Mouse (Mus musculus) kidney, adult 18-20 months (tissue): Measurements from ENCODE around the gene Ube4b.

Source experiments
- DNase-seq: peaks from one replicate; pipeline ENCODE4 v3.0.0; 2021

Gene Ube4b

DNA sequence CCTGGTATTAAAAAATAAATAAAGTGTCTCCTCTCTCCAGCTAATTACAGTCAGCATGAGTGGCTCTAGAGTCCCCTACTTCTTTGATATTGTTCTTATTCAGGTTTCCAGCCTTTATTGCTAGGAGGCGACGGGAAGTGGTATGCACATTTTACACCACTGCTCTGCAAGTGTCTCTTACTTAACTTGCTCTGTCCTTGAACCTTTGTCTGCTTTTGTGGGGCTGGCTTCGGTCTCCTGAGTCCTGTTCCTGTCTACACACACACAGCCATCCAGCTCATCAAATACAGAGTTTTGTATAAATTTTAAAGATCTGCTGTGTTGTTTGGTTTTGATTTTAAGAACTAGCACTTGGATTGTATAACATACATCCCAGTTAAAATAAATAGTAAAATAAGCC, 124.4 kb downstream of the Ube4b start:
- no peak for DNase-seq

GRCm38 (mm10) chr4:149296501-149296900, 130.0 kb downstream of the Ube4b start:
- DNase-seq = no peak

DNA sequence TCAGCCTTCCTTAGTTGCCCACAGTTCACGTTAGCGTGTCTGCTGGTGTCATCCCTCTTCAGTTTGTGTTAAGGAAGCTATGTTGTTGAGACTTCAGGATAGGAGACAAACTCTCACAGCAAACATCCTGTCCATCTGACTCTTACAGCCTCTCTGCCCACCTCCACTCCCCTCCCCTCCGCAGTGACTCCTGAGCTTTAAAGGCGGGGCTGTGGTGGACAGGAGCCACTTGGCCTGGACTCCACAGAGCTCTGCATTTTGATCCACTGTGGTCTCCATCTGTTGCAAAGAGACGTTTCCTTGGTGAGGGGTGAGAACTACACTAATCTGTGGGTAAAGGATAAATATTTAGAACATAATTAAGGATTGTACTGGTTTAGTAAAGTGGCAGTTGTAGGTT, 133.6 kb downstream of the Ube4b start:
- DNase-seq = no peak

DNA sequence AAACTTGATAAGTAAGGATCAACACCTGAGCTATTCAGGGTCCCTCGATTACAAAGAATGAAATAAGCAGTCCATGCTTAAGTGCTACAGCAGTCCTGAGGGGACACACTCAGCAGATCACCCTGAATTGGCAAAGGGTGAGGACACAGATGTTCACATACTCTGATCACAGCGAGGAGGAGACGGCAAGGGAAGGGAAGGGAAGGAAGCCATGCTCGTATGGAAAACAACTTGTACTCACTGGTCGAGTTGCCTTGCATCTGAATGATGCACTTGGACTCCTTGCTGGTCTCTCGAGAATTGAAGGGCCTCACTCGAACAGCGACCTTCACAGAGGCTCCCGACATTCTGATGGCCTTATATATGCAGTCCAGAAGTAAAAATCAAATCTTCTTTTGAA, 135.5 kb downstream of the Ube4b start:
- DNase-seq = no peak

DNA sequence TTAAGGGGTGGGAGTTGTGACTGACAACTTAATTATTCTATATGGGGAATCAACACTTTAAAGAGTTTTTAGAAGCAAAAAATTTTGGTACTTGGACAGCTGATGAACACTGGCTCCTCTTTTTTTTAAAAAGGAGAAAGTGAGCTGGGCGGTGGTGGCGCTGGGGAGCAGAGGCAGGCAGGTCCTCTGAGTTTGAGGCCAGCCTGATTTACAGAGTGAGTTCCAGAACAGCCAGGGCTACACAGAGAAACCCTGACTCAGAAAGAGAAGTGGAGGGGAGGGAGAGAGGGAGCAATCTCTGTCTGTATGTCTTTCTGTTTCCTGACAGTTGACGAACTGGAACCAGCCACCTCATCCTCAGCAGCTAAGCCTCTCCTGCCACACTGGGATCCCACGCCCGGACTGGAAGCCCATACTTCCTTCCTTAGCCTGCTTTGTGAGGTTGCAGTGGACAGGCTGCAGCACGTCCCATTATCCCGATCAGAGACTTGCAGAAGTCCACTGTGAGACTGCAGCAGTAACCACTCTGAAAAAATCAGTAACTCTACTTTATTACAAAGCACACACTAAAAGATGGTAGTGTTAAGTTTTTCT, 136.3 kb downstream of the Ube4b start:
- no peak for DNase-seq

GRCm38 (mm10) chr4:149286287-149287137, 140.0 kb downstream of the Ube4b start:
- no peak for DNase-seq

- no peak for DNase-seq
Measured at GRCm38 (mm10) chr4:149285691-149286090, 140.9 kb downstream of the Ube4b start.

DNA sequence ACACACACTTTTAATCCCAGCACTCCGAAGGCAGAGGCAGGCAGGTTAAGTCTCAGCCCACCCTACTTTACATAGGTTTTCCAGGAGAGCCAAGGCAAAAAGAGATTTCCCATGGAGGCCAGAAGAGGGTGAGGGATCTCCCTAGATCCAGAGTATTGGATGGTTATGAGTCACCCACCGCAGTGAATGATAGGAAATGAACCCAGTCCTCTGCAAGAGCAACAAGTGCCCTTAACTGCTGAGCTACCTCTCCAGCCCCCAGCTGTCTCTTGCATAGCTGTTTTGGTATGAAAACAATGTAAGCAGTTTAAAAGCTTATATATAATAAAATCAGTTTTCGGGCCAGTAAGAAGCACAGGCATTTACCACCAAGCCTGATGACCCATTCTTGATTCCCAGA, 143.5 kb downstream of the Ube4b start:
- no peak for DNase-seq

DNA sequence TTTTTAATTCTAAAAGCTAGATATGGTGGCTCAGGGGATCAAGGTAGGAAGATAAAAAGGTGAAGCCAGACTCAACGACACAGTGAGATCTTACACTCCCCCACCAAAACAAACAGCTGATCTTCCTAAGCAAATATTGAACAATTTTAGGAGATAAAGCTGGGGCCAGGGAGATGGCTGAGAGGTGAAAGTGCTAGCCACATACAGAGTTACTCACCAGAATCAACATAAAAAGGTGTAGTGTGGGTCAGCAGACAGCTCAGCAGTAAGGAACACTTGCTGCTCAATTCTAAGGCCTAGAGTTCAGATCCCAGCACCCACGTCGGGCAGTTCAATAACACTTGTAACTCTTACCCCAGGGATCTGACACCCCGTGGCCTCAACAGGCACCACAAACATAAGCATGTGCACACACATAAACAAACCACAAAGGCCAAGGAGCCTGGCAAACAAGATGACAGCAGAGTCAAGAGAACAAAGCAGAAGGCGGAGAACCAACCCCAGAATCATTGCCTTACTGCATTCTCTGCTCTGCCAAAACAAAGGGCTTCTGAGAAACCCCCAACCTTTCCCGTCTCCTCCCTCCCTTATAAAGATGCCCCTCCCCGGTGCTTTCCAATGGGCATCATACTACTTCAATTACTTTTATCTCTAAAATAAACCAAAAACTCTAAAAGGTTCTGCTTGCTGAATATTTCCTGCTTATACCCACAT, 144.4 kb downstream of the Ube4b start:
- DNase-seq = no peak
